Mouse (Mus musculus): ENCODE data around the gene Prep. TPM values are rescaled to one million over a fixed set of nuclear protein-coding genes. Genes with fewer than 3 reads are reported as not detected.

The Prep gene
- polyA plus RNA-seq, 1 experiment from 2014 or later, result 25.5 TPM

DNA sequence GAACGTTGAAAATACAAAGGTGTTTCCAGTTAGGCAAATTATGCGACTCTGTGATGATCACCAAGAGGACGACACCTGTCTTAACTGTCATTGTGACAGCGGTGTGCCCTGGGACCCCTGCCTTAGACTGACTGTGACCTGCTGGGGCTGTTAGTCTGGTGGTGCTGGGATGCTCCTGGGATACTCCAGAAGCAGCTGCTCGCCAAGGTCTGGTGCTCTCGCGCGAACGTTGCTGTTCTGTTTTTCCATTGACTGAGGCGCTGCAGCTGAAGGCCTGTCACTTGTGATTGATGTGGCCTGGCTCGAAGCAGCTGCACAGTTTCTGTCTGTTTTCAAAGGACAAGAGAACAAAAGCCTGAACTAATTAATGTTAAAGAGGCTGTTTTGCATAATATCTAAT lies 36.2 kb downstream of the Prep start:
- ATAC-seq (replicated peaks; ENCODE audit: low FRiP score), result peak; percentile 68; the same call in 1 of the 2 replicates
- Histone ChIP-seq H3K27ac (no peak overlapping the region), H3K9ac (no peak overlapping the region), H3K4me2 (no peak overlapping the region), H3K4me1 (peaks cover 12% of the 10 kb centered on the region), H3K9me3 (replicated peaks) (no peaks in the 10 kb centered on the region), H3K36me3 (peaks cover 50% of the 10 kb centered on the region), H3K27me3 (no peaks in the 10 kb centered on the region), H3K4me3 (replicated peaks) (no peak overlapping the region)
- 44% methylated on average over 11 of the region's 11 CpGs for WGBS

DNA sequence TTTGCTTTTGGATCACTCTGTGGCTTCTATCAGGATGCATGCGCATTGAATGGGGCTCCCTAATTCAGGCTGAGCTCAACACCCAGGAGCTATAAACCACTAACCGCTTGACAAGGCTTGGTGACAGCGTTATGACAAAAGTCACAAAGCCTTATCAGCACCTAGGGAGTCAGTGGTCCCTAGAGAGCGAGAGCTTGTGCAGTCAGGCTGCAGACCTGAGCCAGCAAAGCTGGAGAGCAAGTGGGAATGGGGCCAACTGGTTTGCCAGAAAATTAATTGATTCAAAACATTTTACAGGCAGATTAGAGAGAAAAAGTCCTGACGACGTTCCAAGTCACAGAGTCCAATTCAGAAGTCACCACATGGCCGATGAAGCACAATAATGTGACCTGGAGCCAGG lies 37.1 kb downstream of the Prep start:
- Histone ChIP-seq H3K36me3 (peaks cover 50% of the 10 kb centered on the region), H3K4me2 (no peak overlapping the region), H3K27ac (peak overlapping the region; percentile 42), H3K4me3 (replicated peaks) (no peak overlapping the region), H3K9me3 (replicated peaks) (no peaks in the 10 kb centered on the region), H3K4me1 (peaks cover 12% of the 10 kb centered on the region), H3K27me3 (no peaks in the 10 kb centered on the region), H3K9ac (no peak overlapping the region)
- WGBS, result 33% methylated on average over 7 of the region's 7 CpGs
- ATAC-seq (replicated peaks; ENCODE audit: low FRiP score), result peak; percentile 67

GRCm38 (mm10) chr10:45104535-45105079 lies 37.6 kb downstream of the Prep start:
- peaks cover 49% of the 10 kb centered on the region for H3K36me3 ChIP-seq
- 71% methylated on average over 4 of the region's 4 CpGs for WGBS

GRCm38 (mm10) chr10:45106541-45106940 lies 39.5 kb downstream of the Prep start:
- no peak overlapping the region for H3K4me3 ChIP-seq (replicated peaks)
- H3K4me1 ChIP-seq, result peaks cover 12% of the 10 kb centered on the region
- no peak overlapping the region for H3K4me2 ChIP-seq
- no peak overlapping the region for H3K9ac ChIP-seq
- 74% methylated on average over 4 of the region's 4 CpGs for WGBS
- no peaks in the 10 kb centered on the region for H3K9me3 ChIP-seq (replicated peaks)
- H3K27me3 ChIP-seq, result no peaks in the 10 kb centered on the region
- no peak overlapping the region for H3K27ac ChIP-seq
- H3K36me3 ChIP-seq, result peaks cover 45% of the 10 kb centered on the region
- no peak for ATAC-seq (replicated peaks; ENCODE audit: low FRiP score)

More at GRCm38 (mm10) chr10:45104535-45105079, 37.6 kb downstream of the Prep start:
- no peak overlapping the region for H3K4me3 ChIP-seq (replicated peaks)
- H3K4me2 ChIP-seq, result no peak overlapping the region
- no peak overlapping the region for H3K9ac ChIP-seq
- no peaks in the 10 kb centered on the region for H3K9me3 ChIP-seq (replicated peaks)
- peak overlapping the region; percentile 42; the same call in 1 of the 2 replicates for H3K27ac ChIP-seq
- ATAC-seq (replicated peaks; ENCODE audit: low FRiP score), result no peak
- H3K27me3 ChIP-seq, result no peaks in the 10 kb centered on the region
- H3K4me1 ChIP-seq, result peaks cover 12% of the 10 kb centered on the region

DNA sequence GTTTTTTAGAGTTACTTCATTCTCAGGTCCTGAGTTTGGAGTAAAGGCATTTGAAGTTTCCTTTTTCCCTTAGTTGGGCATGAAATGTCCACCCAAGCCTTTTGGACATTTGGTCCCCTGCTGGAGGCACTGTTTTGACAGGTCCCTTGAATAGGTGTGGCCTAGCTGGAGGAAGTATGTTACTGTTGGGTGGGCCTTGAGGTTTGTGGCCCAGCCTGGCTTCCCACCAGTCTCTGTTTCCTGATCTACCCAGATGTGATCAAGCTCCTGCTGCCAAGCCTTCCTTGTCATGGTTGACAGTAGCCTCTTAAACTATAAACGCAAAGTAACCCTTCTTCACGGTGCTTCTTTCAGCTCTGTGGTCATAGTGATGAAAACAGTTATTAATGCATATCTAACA lies 40.3 kb downstream of the Prep start:
- H3K36me3 ChIP-seq, result peaks cover 47% of the 10 kb centered on the region
- no peaks in the 10 kb centered on the region for H3K27me3 ChIP-seq
- H3K4me1 ChIP-seq, result peaks cover 12% of the 10 kb centered on the region
- H3K4me3 ChIP-seq (replicated peaks), result no peak overlapping the region
- no peak for ATAC-seq (replicated peaks; ENCODE audit: low FRiP score)
- no peak overlapping the region for H3K4me2 ChIP-seq
- H3K9ac ChIP-seq, result no peak overlapping the region
- WGBS, result 94% methylated on average over 2 of the region's 2 CpGs
- no peak overlapping the region for H3K27ac ChIP-seq
- H3K9me3 ChIP-seq (replicated peaks), result no peaks in the 10 kb centered on the region

DNA sequence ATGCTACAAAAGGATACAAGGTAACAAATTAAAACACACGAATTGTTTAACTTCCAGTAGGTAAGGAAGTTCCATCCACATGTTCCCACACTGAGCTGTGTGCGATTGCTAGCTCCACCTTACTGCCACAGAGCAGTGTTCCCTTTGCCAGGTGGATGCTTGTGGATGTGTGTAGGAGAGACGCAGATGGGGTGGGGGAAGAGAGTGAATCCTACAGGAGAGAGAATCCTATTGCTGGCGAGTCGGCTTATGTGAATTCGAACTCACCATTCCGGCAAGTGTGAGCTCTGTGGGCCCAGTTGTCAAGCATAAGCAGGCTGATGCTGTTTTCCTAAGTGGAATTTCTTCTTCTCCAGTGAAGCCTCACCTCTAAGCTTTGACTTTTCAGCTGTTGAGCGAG lies 42.0 kb downstream of the Prep start:
- peaks cover 3% of the 10 kb centered on the region for H3K4me1 ChIP-seq
- peaks cover 52% of the 10 kb centered on the region for H3K36me3 ChIP-seq
- H3K27ac ChIP-seq, result no peak overlapping the region
- no peak for ATAC-seq (replicated peaks; ENCODE audit: low FRiP score)
- WGBS, result 94% methylated on average over 8 of the region's 8 CpGs
- no peak overlapping the region for H3K9ac ChIP-seq
- H3K9me3 ChIP-seq (replicated peaks), result no peaks in the 10 kb centered on the region
- no peaks in the 10 kb centered on the region for H3K27me3 ChIP-seq
- H3K4me2 ChIP-seq, result no peak overlapping the region
- H3K4me3 ChIP-seq (replicated peaks), result no peak overlapping the region

DNA sequence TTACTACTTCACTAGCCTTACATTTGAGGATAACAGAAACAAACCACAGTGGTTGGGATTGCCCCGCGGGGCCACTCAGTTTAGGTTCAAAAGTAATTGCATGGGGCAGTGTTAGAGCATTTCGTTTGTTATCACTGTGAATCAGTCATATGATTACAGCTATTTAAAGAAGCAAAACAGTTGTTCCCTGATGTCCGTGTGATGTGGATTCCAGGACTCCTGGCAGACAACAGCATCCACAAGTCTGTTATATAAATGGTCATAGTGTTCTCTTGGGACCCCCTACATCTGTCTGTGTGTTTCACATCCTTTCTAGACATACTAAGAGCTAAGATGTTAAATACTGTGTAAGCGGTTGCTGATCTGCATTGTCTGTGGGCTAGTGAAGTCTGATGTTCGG lies 43.0 kb downstream of the Prep start:
- no peak overlapping the region for H3K4me2 ChIP-seq
- H3K4me1 ChIP-seq, result no peaks in the 10 kb centered on the region
- no peak overlapping the region for H3K9ac ChIP-seq
- no peaks in the 10 kb centered on the region for H3K27me3 ChIP-seq
- no peaks in the 10 kb centered on the region for H3K9me3 ChIP-seq (replicated peaks)
- peaks cover 60% of the 10 kb centered on the region for H3K36me3 ChIP-seq
- no peak overlapping the region for H3K27ac ChIP-seq
- no peak for ATAC-seq (replicated peaks; ENCODE audit: low FRiP score)
- WGBS, result 84% methylated on average over 6 of the region's 6 CpGs
- no peak overlapping the region for H3K4me3 ChIP-seq (replicated peaks)

DNA sequence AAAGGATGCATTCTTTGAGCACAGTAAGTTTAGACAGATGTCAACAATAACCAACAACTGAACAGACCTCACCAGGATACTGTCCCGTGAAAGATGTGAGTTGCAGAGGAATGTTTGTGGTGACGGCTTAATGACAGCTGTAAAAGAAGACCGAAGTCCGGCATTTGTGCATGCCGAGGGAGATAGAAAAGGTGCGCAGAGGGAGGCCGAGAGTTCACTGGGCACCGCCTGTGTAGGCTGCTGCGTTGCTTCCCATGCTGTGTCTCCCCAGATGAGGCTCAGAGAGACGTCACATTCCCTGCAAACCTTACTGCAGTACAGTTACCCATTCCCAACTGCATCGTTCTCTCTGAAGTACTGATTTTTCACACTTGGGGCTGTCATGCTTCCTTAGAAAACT lies 45.9 kb downstream of the Prep start:
- Histone ChIP-seq H3K27ac (no peak overlapping the region), H3K36me3 (peaks cover 71% of the 10 kb centered on the region)

DNA sequence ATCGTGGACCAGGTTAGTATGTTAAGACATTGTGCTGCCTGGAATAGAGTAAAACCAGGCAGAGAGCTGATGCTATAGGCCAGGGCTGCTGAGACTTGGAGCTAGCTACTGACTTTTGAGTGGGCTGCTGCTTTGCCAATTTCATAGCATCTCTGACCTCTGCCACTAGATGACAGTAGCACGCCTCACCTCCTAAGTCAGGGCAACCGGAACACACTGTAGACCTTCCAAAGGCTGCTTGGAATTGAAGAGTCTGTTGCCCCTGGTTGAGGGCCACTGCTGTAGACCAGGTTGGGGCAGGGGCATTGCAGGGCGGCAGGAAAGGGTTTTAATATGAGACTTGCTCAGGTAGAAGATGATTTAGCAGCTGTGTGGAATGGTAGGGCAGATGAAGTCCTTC lies 47.5 kb downstream of the Prep start:
- 78% methylated on average over 4 of the region's 4 CpGs for WGBS
- no peak overlapping the region for H3K27ac ChIP-seq
- ATAC-seq (replicated peaks; ENCODE audit: low FRiP score), result no peak
- H3K4me2 ChIP-seq, result no peak overlapping the region
- no peak overlapping the region for H3K9ac ChIP-seq
- H3K9me3 ChIP-seq (replicated peaks), result no peaks in the 10 kb centered on the region
- H3K4me3 ChIP-seq (replicated peaks), result no peak overlapping the region
- peaks cover 67% of the 10 kb centered on the region for H3K36me3 ChIP-seq
- H3K27me3 ChIP-seq, result no peaks in the 10 kb centered on the region
- no peaks in the 10 kb centered on the region for H3K4me1 ChIP-seq

More for the DNA sequence above, 45.9 kb downstream of the Prep start:
- Histone ChIP-seq H3K9ac (no peak overlapping the region), H3K9me3 (replicated peaks) (no peaks in the 10 kb centered on the region), H3K27me3 (no peaks in the 10 kb centered on the region), H3K4me1 (no peaks in the 10 kb centered on the region), H3K4me3 (replicated peaks) (no peak overlapping the region), H3K4me2 (no peak overlapping the region)
- 62% methylated on average over 11 of the region's 11 CpGs for WGBS
- ATAC-seq (replicated peaks; ENCODE audit: low FRiP score), result no peak

DNA sequence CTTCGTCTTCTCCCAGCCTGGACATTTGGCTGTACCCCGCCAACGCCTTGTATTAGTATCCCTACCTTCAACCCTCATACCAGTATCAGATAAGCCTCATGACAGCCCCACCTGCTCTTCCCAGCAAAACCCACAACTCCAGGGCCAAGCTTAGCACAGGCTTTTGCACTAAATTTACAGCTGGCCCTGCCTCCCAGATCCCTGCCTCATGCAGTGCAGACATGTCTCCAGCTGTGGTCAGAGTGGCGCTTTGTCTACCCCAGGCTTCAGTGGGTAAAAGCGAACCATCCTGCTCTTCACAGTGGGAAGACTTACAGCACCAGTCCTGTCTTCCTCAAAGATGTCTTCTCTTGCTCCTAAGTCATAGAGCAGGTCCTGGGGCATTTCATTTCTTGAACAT lies 49.8 kb downstream of the Prep start:
- Histone ChIP-seq H3K4me3 (replicated peaks) (no peak overlapping the region), H3K27me3 (no peaks in the 10 kb centered on the region), H3K4me2 (no peak overlapping the region), H3K9ac (no peak overlapping the region), H3K36me3 (peaks cover 76% of the 10 kb centered on the region), H3K9me3 (replicated peaks) (no peaks in the 10 kb centered on the region), H3K4me1 (no peaks in the 10 kb centered on the region), H3K27ac (no peak overlapping the region)
- ATAC-seq (replicated peaks; ENCODE audit: low FRiP score), result no peak
- WGBS, result 94% methylated on average over 5 of the region's 5 CpGs

DNA sequence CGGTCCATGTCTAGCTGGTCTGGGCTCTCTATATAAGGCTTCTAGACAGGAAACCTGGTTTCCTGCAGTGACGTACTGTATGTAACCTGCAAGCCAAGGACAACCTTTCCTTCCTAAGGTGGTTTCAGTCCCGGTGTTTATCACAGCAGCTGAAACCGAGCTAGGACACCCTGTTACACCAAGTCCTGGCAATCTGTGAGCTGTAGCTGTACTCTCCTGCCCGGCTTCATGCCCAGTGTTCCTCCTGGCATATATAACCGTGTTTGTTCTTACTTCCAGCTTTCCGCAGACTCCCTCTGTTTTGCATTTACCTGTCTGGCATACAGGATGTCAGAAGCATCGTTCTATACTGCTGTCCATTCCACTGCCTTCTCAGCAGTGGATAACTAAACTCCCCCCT lies 51.4 kb downstream of the Prep start:
- 93% methylated on average over 8 of the region's 8 CpGs for WGBS
- no peak for ATAC-seq (replicated peaks; ENCODE audit: low FRiP score)
- no peaks in the 10 kb centered on the region for H3K4me1 ChIP-seq
- H3K4me3 ChIP-seq (replicated peaks), result no peak overlapping the region
- peaks cover 80% of the 10 kb centered on the region for H3K36me3 ChIP-seq
- H3K27me3 ChIP-seq, result no peaks in the 10 kb centered on the region
- H3K9ac ChIP-seq, result no peak overlapping the region
- H3K27ac ChIP-seq, result no peak overlapping the region
- H3K9me3 ChIP-seq (replicated peaks), result no peaks in the 10 kb centered on the region
- no peak overlapping the region for H3K4me2 ChIP-seq

DNA sequence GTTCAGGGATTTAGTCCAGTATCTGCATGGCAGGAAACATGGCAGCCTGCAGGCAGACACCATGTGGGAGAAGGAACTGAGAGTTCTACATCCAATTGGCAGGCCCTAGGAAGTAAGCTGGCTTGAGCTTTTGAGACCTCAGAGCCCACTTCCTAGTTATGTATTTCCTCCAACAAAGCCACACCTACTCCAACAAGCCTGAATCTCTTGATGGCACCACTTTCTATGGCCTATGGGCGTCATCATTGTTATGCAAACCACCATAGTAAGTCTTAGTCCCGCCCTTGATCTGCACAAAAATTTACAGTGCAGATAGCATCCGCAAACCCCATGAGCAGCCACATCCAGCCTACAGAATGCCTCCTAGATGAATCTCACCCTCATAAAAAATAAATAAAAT lies 54.6 kb downstream of the Prep start:
- Histone ChIP-seq H3K36me3 (peaks cover 87% of the 10 kb centered on the region), H3K9me3 (replicated peaks) (no peaks in the 10 kb centered on the region), H3K27ac (no peak overlapping the region), H3K4me2 (no peak overlapping the region), H3K4me1 (no peaks in the 10 kb centered on the region), H3K4me3 (replicated peaks) (no peak overlapping the region), H3K9ac (no peak overlapping the region), H3K27me3 (no peaks in the 10 kb centered on the region)
- no peak for ATAC-seq (replicated peaks; ENCODE audit: low FRiP score)
- WGBS, result 89% methylated on average over 3 of the region's 3 CpGs

GRCm38 (mm10) chr10:45122476-45122875 lies 55.5 kb downstream of the Prep start:
- peaks cover 87% of the 10 kb centered on the region for H3K36me3 ChIP-seq

More at GRCm38 (mm10) chr10:45122476-45122875, 55.5 kb downstream of the Prep start:
- Histone ChIP-seq H3K4me2 (no peak overlapping the region), H3K4me1 (no peaks in the 10 kb centered on the region), H3K27me3 (no peaks in the 10 kb centered on the region), H3K9ac (no peak overlapping the region), H3K27ac (no peak overlapping the region), H3K4me3 (replicated peaks) (no peak overlapping the region), H3K9me3 (replicated peaks) (no peaks in the 10 kb centered on the region)
- 53% methylated on average over 5 of the region's 5 CpGs for WGBS
- ATAC-seq (replicated peaks; ENCODE audit: low FRiP score), result no peak
